Mouse (Mus musculus) ES-Bruce4 (cell line): ENCODE measurements around the gene Rptor. TPM values are rescaled to one million over a fixed set of nuclear protein-coding genes. Genes with fewer than 3 reads are reported as not detected.

Source experiments
- H3K27ac ChIP-seq: 2 replicates; pipeline ENCODE4 v1.5.1; 2012; ENCODE audit warnings: low read length, inconsistent platforms; ENCODE audit not compliant: insufficient read depth
- H3K27me3 ChIP-seq: 2 replicates; pipeline ENCODE4 v1.6.1; 2012; ENCODE audit warnings: mild to moderate bottlenecking, low read length, inconsistent platforms; ENCODE audit not compliant: control insufficient read depth, poor library complexity, insufficient read depth, severe bottlenecking
- H3K36me3 ChIP-seq: 2 replicates; pipeline ENCODE4 v1.6.1; 2012; ENCODE audit warnings: inconsistent platforms, mild to moderate bottlenecking, low read length, moderate library complexity; ENCODE audit not compliant: control insufficient read depth, poor library complexity, insufficient read depth, severe bottlenecking
- H3K4me1 ChIP-seq: one replicate; pipeline ENCODE4 v1.8.1; 2011; ENCODE audit warnings: low read length; ENCODE audit not compliant: control insufficient read depth, insufficient read depth
- H3K4me3 ChIP-seq: 2 replicates; pipeline ENCODE4 v1.5.1; 2011; ENCODE audit warnings: low read depth, mild to moderate bottlenecking, low read length
- H3K9ac ChIP-seq: 2 replicates; pipeline ENCODE4 v1.6.1; 2012; ENCODE audit warnings: low read depth, mild to moderate bottlenecking, inconsistent platforms; ENCODE audit not compliant: poor library complexity, severe bottlenecking
- H3K9me3 ChIP-seq: replicated peaks from 2 replicates; pipeline ENCODE4 v1.6.1; 2012; ENCODE audit warnings: mild to moderate bottlenecking, low read length, inconsistent platforms; ENCODE audit not compliant: control insufficient read depth, poor library complexity, insufficient read depth, severe bottlenecking
- CTCF ChIP-seq: IDR thresholded peaks from one replicate; pipeline ENCODE4 v1.8.1; 2011; ENCODE audit warnings: low read depth, low read length
- EP300 ChIP-seq: IDR thresholded peaks from 2 replicates; pipeline ENCODE4 v1.6.1; 2011; ENCODE audit warnings: low read depth, low read length; ENCODE audit not compliant: insufficient read depth
- POLR2A ChIP-seq: IDR thresholded peaks from one replicate; pipeline ENCODE4 v1.8.1; 2011; ENCODE audit warnings: low read length; ENCODE audit not compliant: insufficient read depth
- polyA plus RNA-seq: library from polyadenylated mRNA; stranded (reverse); fragments of >200 nt; gene quantifications from 2 replicates; pipeline ENCODE4 v1.2.4, GENCODE M21; 2011; ENCODE audit warnings: low read depth; ENCODE audit not compliant: missing spikeins, insufficient read depth, insufficient read length

The Rptor gene
- polyA plus RNA-seq, 1 experiment = 41.5 TPM

DNA sequence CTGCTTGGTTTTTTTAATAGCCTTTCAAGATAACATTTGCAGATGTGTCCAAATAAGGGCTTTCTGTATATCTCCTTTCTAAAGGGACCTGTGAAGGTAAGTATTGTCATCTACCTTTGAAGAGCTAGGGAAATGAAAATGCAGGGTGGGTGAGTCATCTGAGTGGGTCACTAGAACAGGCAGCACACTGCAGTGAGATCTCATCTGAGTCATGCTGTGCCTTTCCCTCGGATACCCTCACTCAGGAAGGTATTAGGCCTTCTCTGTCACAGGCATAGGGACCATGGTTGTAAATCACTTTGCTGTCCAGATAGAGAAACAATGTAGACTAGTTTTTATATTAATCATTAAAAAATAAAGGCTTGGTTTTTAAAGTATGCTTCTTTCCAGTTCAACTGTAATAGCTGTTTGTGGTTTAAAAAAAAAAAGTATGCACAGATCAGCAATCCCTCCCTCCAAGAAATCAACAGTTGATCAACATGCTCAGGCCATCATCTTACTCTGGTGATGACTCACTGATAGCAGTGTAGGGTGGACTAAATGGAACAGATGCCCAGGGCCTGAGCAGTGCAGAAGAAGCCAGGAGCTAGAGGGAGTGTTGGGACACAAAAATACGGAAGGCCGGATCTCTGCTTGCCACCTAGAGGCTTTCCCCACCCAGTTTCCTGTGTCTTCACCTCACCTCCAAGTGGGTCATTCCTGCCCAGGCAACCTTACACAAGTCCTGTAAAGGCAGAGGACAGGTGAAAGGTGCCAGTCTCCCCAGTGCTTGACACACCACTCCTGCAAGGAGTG lies 186.4 kb downstream of the Rptor start:
- Histone ChIP-seq H3K27ac (no peak overlapping the region), H3K9ac (no peak overlapping the region)
- TF ChIP-seq CTCF = no peak
- TF ChIP-seq EP300 = no peak
- no peak for TF ChIP-seq POLR2A

DNA sequence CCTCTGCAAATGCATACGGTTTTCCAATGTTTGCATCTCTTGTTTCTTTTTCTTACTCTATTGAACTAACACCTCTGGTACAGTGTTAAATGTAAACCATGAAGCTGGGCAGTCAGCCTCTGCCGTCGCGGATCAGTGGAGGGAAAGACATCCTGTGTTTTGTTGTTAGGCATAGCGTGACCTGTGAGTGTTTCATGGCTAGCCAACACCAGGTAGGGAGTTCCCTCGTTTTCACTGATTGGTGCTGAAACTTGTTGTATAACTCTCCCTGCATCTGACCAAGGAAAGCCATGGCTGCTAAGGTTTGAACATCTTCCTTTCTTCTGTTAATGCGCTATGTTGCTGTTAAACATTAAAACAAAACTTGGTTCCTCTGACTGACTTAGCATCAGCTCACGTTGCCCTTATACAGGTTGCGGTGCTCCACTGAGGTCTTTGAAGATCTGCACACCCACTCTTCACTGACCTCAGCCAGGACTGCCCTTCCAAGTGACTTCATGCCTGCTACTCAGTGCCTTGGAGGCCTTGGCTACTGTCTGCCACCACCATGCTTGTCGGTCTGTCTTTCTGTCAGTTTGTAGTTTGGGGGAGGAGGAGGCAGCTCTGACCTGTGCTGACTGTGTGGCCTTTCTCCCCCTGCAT lies 189.3 kb downstream of the Rptor start:
- no peaks in the 10 kb centered on the region for H3K27me3 ChIP-seq
- H3K27ac ChIP-seq = no peak overlapping the region
- no peak for TF ChIP-seq CTCF
- TF ChIP-seq EP300 = no peak
- no peak for TF ChIP-seq POLR2A
- no peaks in the 10 kb centered on the region; the same call in 1 of the 2 replicates for H3K36me3 ChIP-seq
- H3K4me1 ChIP-seq = peaks cover 5% of the 10 kb centered on the region
- no peak overlapping the region for H3K9ac ChIP-seq
- H3K4me3 ChIP-seq = no peak overlapping the region
- H3K9me3 ChIP-seq = no peaks in the 10 kb centered on the region

More for the DNA sequence above, 186.4 kb downstream of the Rptor start:
- no peaks in the 10 kb centered on the region; the same call in 1 of the 2 replicates for H3K36me3 ChIP-seq
- peaks cover 5% of the 10 kb centered on the region for H3K4me1 ChIP-seq
- no peak overlapping the region for H3K4me3 ChIP-seq
- no peaks in the 10 kb centered on the region for H3K27me3 ChIP-seq
- no peaks in the 10 kb centered on the region for H3K9me3 ChIP-seq

DNA sequence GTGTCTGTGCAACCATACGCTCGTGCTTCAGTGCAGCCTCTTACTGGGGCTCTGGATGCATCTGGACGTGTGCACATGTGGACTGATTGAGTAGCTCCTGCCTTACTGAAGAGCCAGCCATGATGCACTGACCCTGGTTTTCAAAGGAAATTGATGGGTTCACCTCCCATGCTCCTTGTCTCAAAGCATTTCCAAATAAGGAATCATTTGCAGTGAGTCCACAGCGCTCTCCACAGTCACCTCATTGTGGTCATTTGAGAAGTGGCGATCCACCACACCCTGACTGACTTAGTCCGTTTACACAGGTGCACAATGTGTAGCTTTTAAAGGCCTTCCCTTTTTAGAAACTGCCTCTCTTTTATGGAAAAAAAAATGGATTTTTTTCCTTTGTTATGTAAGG lies 190.7 kb downstream of the Rptor start:
- peaks cover 5% of the 10 kb centered on the region for H3K4me1 ChIP-seq
- H3K27ac ChIP-seq = no peak overlapping the region
- H3K9me3 ChIP-seq = no peaks in the 10 kb centered on the region
- H3K27me3 ChIP-seq = no peaks in the 10 kb centered on the region
- H3K9ac ChIP-seq = no peak overlapping the region
- TF ChIP-seq CTCF (no peak), EP300 (no peak), POLR2A (no peak)
- no peaks in the 10 kb centered on the region for H3K36me3 ChIP-seq
- no peak overlapping the region for H3K4me3 ChIP-seq

DNA sequence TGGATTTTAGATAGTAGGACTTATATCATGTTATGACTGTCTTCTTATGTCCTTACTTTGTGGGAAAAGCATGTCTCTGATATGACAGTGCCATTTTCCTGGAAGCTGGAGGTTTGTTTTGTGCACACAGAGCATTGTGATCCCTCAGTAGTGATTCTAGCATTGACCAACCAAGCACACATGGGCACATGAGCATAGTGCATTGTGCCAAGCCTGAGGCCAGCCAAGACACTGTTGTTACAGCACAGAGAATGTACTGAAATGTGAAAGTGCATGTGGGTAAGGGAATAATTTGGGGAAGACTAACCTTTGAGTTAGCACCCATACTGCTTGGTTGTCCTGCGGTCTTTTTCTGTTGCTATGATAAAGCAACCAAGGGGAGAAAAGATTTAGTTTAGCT lies 191.3 kb downstream of the Rptor start:
- H3K9me3 ChIP-seq = no peaks in the 10 kb centered on the region
- no peak overlapping the region for H3K9ac ChIP-seq
- no peaks in the 10 kb centered on the region for H3K36me3 ChIP-seq
- H3K27ac ChIP-seq = no peak overlapping the region
- H3K4me1 ChIP-seq = peaks cover 5% of the 10 kb centered on the region
- no peak for TF ChIP-seq EP300
- TF ChIP-seq CTCF = no peak
- no peak for TF ChIP-seq POLR2A
- no peak overlapping the region for H3K4me3 ChIP-seq
- H3K27me3 ChIP-seq = no peaks in the 10 kb centered on the region

DNA sequence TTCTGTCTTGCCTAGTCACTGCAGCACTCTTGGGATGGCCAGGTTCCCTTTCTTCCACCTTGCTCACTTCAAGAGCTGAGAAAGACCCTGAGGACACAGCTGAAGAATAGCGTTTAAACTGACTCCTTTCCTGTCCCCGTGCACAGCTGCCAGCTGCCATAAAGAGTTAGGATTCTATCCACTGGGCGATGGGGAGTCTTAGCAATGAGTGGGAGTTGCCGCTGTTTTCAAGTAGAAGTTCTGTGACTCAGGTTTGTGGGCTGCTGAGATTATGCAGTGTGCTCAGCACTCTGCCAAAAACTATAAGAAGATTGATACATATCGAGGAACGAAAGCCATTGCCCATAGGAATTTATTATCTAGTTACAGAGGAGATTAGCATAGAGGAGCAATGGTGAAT lies 192.0 kb downstream of the Rptor start:
- H3K4me1 ChIP-seq = peaks cover 5% of the 10 kb centered on the region
- H3K27ac ChIP-seq = no peak overlapping the region
- no peak overlapping the region for H3K4me3 ChIP-seq

DNA sequence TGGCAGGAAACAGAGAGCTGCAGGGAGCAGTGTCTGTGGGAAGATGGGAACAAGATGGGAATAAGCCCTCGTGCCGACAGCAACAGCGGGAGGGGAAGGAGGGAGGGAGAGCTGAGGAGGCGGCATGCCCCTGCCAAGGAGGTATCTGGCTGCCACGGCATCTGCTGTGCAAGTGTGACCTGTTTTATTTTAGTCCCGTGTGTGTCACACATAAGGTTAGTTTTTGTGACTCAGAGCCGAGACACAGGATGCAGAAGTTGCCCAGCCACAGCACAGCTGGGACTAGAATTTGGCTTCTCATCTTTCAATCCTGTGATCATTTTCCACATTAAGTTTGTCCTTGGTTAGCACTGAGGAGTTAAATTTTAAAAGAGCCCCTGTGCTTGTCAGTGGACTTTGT lies 193.7 kb downstream of the Rptor start:
- no peaks in the 10 kb centered on the region for H3K36me3 ChIP-seq
- H3K27ac ChIP-seq = no peak overlapping the region
- TF ChIP-seq CTCF = no peak
- TF ChIP-seq EP300 = no peak
- no peak for TF ChIP-seq POLR2A
- H3K4me3 ChIP-seq = no peak overlapping the region
- no peaks in the 10 kb centered on the region for H3K9me3 ChIP-seq
- H3K4me1 ChIP-seq = no peaks in the 10 kb centered on the region
- H3K9ac ChIP-seq = no peak overlapping the region
- H3K27me3 ChIP-seq = no peaks in the 10 kb centered on the region

More for the DNA sequence above, 192.0 kb downstream of the Rptor start:
- Histone ChIP-seq H3K36me3 (no peaks in the 10 kb centered on the region), H3K9me3 (no peaks in the 10 kb centered on the region), H3K9ac (no peak overlapping the region), H3K27me3 (no peaks in the 10 kb centered on the region)
- TF ChIP-seq EP300 (no peak), CTCF (no peak)
